Mouse (Mus musculus): Measurements from ENCODE around the gene Clca4a.

- no peak for TF ChIP-seq MYOD1 (IDR thresholded peaks at IDR 0.05; ENCODE audit: control insufficient read depth, insufficient read length, low read depth)
- no peak for TF ChIP-seq CTCF (IDR thresholded peaks at IDR 0.05; ENCODE audit: control insufficient read depth, insufficient read depth, insufficient read length)
- no peak for TF ChIP-seq MAX (IDR thresholded peaks at IDR 0.05)
- TF ChIP-seq USF1 (IDR thresholded peaks at IDR 0.05; ENCODE audit: low read depth) = no peak
These were observed 1.2 kb upstream of the Clca4a start for GRCm38 (mm10) chr3:144976091-144976490.

Measured in C2C12 (cell line).